Mouse (Mus musculus): ENCODE data around the gene Mapk8ip1.

- TF ChIP-seq CTCF (IDR thresholded peaks at IDR 0.05; ENCODE audit: insufficient read depth, low read length) (no peak), POLR2A (IDR thresholded peaks at IDR 0.05; ENCODE audit: borderline replicate concordance, extremely low read depth, low read depth, low read length) (no peak)
Measured at GRCm38 (mm10) chr2:92359301-92359700, 41.8 kb downstream of the Mapk8ip1 start.
